Mouse (Mus musculus) gastrocnemius, postnatal 36 days (tissue): ENCODE measurements at regions not wholly inside any gene's neighbourhood (a gene's known extent, or its start where the extent isn't known, plus 50 kb on each side); places are given as distances from the start of the nearest gene placed in this dataset.
"Not testable (repeated sequence)": the region's sequence is repeated elsewhere in the genome, so short reads cannot be mapped to it uniquely, and the experiment has no call there.

Experiments
- DNase-seq, 2 experiments: peaks; one replicate each; pipeline ENCODE4 v3.0.0; 2022
- intact Hi-C: fragments of 180-260 bp; cut with DNase I; formaldehyde crosslinking; loops from one replicate; pipeline ENCODE4 v1.15.1; 2025

DNA sequence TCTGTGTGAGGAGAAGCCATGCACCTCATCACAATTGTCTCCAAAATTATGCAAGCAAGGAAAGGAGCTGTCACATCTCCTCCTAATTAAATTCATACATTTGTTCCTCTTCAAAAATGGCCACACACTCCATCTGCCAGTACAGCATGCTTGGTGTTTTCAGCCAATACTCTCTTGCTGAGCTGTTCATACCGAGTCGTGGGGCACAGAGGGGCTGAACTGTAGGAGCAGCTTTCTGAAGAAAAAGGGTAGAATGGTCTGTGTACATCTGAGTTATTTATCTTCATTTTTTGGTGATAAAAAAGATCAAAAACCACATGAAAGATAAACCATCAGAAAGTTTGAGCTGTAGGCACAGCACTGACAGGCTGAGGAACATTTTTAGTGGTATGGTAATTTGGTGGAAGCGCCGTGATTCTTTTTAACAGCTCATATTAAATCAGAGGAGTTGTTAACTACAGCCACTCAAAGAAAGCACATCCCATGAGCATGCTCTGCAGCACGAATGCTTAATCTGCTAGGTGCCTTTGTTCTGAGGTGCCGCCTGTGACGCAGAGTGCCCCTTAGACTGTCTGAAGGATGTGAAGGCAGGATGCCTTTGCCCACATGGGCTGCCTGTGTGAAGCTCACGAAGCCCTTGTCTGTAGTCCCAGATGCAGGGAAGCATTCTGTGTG lies 573.8 kb downstream of the Dcdc2c start:
- intact Hi-C loops, result no loop called here
- no peak for DNase-seq

- intact Hi-C loops, result no loop called here
- DNase-seq, result no peak
These were observed 574.5 kb downstream of the Dcdc2c start for GRCm38 (mm10) chr12:27977548-27978256.

- intact Hi-C loops, result no loop called here
- no peak for DNase-seq
These were observed 589.3 kb downstream of the Dcdc2c start for GRCm38 (mm10) chr12:27962908-27963307.

DNA sequence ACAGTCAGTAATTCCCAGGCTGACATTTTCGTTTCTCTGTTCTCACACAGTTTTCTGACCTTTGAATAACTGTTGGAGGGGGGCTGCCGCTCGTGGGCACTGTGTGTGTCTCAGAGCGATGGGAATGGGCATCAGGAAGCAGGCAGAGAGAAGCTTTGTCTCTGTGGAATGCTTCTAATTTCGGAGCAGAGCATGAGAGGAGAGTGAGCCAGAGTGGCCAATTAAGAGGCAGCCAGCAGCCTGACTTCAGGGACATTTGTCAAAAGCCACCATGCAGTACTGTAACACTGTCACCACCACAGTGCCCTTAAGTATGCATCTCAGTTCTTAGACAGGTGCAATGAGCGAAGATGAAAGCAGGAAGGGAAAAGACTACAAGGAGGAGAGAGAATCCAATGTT lies 592.1 kb downstream of the Dcdc2c start:
- no peak for DNase-seq
- intact Hi-C loops, result no loop called here

DNA sequence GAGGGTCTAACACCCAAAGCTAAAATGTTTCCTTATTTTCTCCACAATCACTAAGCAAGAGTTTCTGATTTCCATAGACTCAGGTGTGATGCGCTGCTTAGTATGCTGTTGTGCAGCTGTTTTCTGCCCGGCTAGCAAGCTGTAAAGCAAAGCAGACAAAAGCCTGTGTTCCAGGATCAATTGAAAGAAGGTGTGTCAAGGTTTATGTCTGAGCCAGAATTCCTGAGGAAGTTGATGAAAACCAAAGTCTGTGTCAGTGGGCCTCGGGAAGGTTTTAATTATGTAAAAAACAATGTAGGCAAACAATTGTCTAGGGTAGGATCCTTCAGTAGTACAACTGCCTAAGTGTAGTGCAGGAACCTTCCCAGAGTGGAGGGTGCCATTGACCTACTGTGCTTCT lies 604.6 kb downstream of the Dcdc2c start:
- intact Hi-C loops, result no loop called here
- no peak for DNase-seq

DNA sequence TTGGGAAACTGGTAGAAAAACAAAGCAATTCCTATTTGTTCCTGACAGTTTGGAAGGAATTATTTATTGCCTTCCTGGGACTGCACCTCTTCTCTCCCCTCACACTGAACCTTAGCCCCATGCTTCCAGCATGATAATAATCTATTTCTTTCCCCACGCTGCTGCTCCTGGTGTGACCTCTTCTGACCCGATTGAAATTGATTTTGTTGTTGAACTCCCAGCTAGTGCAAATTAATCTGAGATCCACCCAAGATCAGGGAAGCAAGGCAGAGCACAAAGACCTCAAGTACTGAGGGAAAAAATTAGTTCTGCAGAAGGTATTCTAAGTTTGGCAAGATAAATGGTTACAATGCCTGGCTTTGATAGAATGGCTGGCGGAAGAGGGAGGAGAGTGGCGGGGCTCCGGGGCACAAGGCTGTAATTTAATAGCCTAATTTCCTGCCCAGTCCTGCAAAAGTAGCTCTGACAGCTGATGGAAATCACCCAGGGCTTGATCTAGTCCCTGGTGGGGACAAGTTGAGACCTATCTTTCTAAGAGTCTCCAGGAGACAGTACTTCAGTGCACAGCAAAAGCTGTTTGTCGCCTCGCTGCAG lies 604.6 kb upstream of the Sox11 start:
- no peak for DNase-seq
- intact Hi-C loops, result no loop called here

GRCm38 (mm10) chr12:27945411-27945810 lies 603.0 kb upstream of the Sox11 start:
- DNase-seq, result no peak
- intact Hi-C loops, result no loop called here

DNA sequence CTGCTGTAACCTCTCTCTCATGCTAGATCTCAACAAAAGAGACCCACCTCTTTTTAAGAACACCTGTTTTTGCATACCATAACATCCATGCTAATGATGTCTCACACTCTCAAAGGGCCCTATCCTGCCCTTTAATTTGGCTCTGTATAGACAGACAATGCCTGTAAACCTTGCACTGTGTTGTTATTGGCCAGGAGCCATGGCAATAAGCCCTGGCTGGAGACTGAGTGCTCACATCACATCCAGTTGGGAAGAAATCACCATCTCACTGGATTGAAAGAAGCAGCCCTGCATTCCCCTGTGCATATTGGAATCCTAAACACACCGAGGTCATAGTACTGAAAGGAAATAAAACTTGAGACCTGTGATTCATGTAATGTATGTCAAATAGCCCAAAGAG lies 598.7 kb upstream of the Sox11 start:
- intact Hi-C loops, result no loop called here
- no peak for DNase-seq

DNA sequence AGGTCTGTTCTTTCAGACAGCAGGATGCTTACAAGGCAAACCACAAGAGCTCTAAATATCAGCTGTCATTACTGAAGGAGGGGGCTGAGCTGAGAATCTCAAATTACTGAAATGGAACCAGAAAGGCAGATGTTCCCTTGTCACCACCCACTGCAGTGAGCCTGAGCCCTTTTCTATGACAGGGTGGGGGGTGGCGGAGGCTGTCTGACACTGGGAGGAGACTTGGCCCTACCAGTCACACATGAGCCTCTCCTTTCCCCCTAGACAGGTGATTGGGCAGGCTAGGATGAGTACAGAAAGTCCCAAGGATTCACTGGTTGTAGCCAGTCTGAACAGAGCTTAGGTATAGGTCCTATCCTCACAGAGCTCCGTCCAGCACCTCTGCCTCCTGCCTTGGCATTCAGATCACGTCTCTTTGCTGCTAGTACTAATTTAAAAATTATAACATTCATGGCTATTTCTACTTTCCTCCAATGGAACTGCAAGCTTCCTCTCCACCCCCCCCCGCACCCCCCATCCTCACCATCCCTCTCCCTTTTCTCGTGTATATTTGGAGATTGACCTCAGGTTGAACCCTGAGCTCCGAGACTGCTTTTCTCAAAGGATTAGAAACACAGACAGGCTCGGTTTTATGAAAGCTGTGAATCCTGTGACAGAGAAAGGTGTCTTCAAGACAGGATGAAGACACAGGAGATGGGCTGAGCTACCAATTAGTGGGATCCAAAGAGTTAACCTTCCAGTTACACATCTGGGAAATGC lies 590.2 kb upstream of the Sox11 start:
- intact Hi-C loops, result no loop called here
- DNase-seq, result no peak

GRCm38 (mm10) chr12:27928366-27928963 lies 586.1 kb upstream of the Sox11 start:
- no peak for DNase-seq
- intact Hi-C loops, result no loop called here

GRCm38 (mm10) chr12:27926730-27927129 lies 584.4 kb upstream of the Sox11 start:
- intact Hi-C loops, result no loop called here
- DNase-seq, result no peak

DNA sequence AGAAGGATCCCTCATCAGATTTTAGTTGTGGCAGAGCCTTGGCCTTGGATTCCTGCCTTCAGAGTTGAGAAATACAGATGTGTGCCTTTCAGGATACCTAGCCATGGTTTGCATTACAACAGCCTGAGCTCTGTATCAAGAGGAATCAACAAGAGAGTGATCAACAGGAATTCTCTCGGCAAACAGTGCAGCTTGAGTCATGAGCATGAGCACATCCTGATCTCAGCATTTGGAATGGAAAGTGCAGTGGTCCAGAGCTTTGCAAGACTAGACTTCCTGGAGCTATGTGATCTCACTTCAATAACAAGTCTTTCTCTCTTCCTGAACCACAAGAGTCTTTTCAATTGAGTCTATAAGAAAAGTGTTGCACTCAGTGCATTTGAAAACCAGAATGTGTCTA lies 578.2 kb upstream of the Sox11 start:
- intact Hi-C loops, result no loop called here
- no peak for DNase-seq

GRCm38 (mm10) chr12:27916401-27916920 lies 574.1 kb upstream of the Sox11 start:
- intact Hi-C loops, result no loop called here
- DNase-seq, result no peak

GRCm38 (mm10) chr12:27909417-27910100 lies 567.2 kb upstream of the Sox11 start:
- intact Hi-C loops, result no loop called here
- no peak for DNase-seq

DNA sequence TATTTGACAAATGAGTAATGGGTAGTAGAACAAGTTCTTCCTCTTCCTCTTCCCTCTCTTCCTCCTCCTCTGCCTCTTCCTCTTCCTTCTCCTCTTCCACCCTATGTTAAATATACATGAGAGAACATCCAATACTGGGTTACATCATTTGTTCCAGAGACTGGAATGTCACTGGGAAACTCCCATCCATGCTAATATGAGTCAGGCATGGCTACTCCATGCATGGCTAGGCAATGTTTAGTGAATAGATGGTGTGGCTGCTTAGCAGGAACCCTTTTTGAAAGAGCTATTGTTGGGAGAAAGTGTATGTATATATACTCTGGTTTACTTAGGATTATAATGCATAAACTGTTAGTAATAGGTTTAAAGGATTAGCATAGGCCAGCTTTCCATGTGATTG lies 554.3 kb upstream of the Sox11 start:
- intact Hi-C loops, DNase-seq: not testable (repeated sequence)

DNA sequence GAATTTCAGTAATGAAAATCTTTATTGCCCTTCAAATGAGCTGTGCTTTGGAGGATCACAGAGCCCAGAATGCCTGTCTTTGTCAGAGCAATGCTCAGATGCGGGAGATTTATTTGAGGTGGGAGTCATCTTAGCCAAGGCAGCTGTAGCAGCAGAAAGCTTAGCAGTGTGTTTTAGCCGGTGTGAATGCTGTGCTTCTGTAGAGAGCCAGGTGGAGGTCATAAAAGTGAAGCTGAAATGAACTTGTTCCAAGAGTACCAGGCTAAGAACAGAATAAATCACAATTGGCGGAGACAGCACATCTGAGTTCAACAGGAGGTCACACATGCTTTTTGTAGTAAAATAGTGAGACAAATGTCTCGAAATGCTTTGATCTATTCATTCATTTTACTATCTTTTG lies 539.3 kb upstream of the Sox11 start:
- intact Hi-C loops, result no loop called here
- DNase-seq, result no peak

DNA sequence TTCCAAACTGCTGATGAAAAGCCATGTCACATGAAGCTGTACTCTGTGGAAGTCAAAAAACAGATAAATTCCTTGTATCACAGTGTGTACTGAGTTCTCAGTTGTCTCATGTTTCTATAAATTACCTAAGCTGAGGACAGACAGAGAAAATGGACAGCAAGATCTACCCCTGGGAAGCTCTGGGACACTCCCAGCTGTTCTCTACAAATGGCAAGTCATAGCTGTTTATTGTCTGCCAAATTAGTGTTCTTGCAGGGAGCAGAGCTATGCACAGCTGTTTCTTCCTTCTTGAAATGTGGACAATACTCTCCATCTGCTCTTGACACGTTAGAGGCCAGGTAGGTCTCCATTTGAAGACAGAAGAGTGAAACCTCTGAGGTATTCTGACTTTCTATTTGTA lies 524.0 kb upstream of the Sox11 start:
- DNase-seq, result no peak
- intact Hi-C loops, result no loop called here

GRCm38 (mm10) chr12:27849537-27849936 lies 507.2 kb upstream of the Sox11 start:
- intact Hi-C loops, result no loop called here
- DNase-seq, result no peak

GRCm38 (mm10) chr12:27849099-27849498 lies 506.7 kb upstream of the Sox11 start:
- intact Hi-C loops, result no loop called here
- DNase-seq, result no peak

- intact Hi-C loops, result no loop called here
- no peak for DNase-seq
These were observed 505.8 kb upstream of the Sox11 start for GRCm38 (mm10) chr12:27848141-27848540.
